Mouse (Mus musculus): ENCODE results near the gene Wfikkn2.

Wfikkn2 gene

DNA sequence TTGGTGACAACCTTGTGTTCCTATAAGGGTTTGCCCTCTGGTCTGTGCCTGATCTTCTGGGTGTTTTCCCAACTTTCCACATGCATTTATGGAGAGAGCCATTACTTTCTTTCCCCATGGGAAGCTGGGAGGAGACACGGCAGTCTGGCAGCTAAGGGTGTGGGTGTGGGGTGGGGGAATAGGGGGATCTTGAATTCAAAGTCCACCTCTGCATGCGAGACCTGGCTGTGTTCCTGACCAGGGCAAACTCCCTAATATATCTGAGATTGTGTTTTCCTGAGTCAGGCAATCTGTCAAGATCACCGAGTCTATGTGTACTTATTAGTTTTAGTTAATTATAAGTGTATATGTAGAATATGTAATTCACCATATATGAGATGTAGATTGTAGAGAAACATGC, 49.5 kb downstream of the Wfikkn2 start:
- CTCF ChIA-PET, result no interaction called here

DNA sequence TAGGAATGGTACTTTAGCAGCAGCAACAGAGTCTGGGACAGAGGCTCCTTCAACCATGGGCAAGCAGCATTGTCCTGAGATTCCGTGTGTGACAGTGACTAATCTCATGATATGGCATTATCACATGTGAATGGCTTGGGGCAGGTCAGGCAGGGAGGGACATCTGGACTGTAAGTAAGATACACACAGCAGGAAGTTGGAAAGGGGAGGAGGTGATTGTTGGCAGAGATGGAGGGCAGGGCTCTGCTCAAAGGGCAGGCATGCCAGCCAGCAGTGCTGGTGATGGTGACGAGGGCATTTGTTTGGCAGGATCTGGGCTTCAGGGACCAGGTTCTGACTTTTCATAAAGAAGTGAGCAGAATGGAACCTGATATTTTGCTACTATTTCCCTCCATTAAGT, 52.7 kb downstream of the Wfikkn2 start:
- CTCF ChIA-PET, result no interaction called here

DNA sequence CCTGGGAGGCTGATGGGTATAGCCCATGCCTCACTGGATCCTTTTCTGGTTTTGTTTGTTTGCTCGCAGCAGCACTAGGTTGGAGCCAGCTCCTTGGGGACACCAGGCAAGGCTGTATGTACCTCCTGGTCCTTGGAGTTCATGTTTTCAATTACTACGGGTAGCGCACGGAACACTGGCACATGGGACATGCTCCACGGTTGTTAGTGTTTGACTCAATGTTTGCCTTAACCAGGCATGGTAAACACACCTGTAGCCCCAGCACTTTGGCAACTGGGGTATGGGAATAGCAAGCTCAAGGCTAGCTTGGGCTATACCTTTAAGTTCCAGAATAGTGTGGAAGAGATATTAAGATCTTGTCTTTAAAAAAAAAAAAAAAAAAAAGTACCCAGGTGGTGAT, 55.1 kb downstream of the Wfikkn2 start:
- CTCF ChIA-PET, result no interaction called here

DNA sequence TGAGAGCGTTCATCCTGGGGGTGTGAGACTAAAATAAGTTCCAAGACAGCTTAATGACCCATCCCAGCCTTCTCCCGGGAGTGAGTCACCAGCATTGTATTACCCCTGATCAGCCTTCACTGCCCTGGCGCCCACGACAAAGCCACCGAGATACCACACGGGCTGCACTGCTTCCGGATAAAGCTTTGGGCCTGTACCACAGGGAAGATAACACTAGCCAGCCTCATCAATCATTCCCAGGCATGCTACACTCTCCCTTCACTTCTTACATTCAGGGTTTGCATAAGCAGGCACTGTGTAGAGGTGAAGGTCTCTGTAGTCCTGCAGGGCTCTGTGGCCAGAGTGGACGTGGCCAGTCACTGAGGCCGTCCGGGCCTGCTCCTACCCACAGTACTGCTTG, 56.2 kb downstream of the Wfikkn2 start:
- CTCF ChIA-PET, result no interaction called here

Measured in spleen, embryonic (tissue).